Mouse (Mus musculus) fibroblast of lung, adult 2 months (primary cell): ENCODE data around the gene Gmfg.

Experiments used
- DNase-seq: peaks from one replicate; pipeline ENCODE4 v3.0.0-alpha.2; 2011; ENCODE audit warnings: low read depth

Gene Gmfg

DNA sequence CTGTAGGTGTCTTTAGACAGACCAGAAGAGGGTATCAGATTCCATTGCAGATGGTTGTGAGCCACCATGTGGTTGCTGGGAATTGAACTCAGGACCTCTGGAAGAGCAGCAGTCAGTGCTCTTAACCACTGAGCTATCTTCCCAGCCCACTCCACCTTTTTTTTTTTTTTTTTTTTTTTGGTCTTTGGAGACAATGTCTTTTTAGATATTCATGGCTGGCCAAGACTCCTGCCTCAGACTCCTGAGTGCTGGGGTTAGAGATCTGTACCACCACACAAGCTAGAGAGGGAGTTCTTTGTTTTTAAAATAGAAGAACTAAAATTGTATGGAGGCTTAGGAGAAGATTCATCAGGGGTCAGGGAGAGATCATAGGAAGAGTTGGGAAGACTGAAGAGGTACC, 717 bp downstream of the Gmfg start:
- no peak for DNase-seq

GRCm38 (mm10) chr7:28438771-28439170, 1.5 kb downstream of the Gmfg start:
- no peak for DNase-seq

GRCm38 (mm10) chr7:28440739-28441138, 3.5 kb downstream of the Gmfg start:
- no peak for DNase-seq

DNA sequence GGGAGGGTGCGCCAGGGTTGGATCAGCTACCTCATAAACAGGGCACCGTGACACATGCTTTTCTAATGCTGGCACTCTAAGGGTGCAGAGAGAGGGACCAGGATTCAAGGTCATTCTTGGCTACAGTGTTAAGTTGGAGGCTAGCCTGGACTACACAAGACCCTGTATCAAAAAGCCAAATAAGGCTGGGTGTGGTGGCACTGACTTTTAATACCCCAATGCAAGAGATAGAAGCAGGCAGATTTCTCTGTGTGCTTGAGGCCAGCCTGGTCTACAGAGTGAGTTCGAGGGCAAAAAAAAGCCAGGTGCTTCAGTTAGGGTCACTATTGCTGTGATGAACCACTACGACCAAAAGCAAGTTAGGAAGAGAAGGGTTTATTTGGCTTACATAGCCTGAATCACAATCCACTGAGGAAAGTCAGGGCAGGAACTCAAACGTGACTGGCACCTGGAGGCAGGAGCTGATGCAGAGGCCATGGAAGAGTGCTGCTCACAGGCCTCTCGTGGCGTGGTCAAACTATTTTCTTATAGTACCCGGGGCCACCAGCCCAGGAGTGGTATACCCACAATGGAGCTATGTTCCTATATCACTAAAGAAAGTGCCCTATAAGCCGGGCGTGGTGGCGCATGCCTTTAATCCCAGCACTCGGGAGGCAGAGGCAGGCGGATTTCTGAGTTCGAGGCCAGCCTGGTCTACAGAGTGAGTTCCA, 4.7 kb downstream of the Gmfg start:
- DNase-seq, result no peak

DNA sequence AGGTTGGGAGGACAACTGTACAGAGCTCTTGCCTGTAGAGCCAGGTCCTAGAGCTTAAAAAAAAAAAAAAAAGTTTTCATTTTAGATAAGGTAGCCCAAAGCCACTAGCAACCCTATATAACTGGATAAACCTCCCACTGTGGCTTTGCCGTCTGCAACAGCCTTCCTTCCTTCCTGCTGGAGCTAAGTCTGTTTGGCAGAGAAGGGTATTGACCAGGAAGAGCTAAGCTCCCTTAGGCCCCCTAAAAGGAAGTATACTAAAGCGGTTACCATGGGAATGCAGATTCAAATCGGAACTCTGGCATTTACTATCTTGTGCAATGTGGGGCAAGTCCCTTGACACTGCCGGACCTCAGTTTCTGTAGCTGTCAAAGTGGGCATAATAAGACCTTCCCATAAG, 5.4 kb downstream of the Gmfg start:
- no peak for DNase-seq

DNA sequence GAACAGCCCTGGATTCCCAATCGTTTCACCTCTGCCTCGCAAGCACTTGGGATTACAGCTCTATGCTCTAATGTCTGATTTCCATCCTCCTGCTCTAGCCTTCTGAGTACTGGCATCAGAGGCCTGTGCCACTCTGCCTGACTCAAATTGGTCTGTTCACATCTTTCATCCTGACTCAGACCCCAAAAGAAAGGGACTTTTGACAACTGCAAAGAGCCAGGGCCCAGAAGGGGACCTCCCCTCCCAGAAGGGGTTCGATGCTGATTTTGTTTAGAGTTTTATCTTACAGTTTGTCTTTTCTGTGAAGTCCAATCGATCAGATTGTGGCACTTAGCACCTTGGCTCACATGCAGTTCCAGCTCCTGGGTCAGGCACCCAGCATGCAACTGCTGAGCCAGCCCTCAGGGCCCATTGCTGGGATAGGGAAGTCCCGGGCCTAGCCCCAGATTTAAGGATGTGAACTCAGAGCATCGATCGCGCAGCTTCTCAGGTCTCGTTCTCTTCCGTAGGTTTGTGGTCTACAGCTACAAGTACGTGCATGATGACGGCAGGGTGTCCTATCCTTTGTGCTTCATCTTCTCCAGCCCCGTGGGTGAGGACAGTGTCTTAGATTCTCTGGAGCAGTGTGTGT, 7.2 kb downstream of the Gmfg start:
- DNase-seq, result no peak

- peak; percentile 14 for DNase-seq
Observed at GRCm38 (mm10) chr7:28446446-28446845, 9.2 kb downstream of the Gmfg start.

DNA sequence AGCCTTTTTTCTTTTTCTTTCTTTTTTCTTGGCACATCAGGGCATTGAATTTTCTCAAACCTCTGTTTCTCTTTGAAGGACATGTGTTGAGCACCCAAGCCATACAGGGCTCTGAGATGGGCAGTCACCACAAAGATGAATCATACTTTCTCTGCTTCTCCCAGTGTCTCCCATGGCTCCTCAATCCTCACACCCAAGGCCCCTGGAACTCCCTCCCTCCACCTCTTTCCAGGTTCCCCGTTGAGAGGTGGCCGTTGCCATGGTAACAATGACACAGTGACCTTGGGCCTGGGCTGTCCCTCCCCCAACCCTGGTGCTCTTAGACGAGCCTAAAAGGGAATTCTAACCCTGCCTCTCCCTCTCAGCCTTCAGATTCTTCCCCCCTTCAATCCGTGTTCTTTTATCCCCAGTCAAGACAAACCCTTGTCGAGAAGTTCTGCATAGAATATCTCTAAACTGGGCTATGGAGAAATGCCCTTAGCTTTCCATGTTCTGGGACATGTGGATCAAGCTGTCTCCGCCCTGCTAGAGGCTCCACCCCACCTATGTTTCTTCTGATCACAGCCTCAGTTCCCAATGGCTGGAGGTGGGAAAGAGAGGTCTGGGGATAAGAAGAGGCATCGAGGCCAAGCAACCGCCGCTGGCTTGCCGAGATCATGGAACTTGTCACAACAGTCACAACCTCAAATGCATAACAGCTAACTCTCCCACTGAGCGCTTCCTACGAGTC, 10.0 kb downstream of the Gmfg start:
- no peak for DNase-seq

DNA sequence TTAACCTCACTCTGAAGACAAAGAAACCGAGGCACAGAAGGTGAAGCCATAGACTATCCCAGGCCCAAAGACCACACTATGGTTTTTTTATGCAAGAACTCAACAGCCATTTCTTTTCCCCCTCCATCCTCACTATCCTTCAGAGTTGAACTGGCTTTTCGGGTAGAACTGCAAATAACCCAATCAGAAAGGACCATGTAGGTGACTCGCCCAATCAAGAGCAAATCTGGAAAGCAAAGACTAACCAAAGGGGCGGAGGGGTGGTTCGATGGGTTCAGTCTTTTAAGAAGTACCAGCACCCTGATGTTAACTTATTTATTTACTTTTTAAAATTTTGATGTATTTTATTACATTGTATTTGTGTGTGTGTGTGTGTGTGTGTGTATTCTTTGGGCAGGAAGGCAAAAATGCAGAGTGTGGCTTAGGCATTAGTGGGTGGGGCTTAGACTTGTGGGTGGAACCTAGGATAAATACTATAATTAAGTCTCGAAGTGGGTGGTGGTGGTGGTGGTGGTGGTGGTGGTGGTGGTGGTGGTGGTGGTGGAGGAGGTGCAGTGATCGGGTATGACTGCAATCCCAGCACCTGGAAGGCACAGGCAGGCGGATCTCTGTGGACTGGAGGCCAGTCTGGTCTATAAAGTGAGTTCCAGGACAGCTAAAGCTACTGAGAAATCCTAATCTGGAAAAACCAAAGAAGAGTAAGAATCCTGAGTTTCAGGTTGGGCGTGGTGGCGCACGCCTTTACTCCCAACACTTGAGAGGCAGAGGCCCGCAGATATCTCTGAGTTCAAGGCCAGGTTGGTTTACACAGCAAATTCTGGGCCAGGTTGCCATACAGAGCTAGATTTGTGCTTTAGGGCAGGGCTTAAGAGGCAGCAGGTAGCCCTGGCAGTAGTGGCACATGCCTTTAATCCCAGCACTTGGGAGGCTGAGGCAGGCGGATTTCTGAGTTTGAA, 10.9 kb downstream of the Gmfg start:
- DNase-seq, result no peak

- no peak for DNase-seq
Observed at GRCm38 (mm10) chr7:28451531-28452360, 14.5 kb downstream of the Gmfg start, which contains the start of gene Lrfn1. Lrfn1 (plus strand) TSS chr7:28451980.

DNA sequence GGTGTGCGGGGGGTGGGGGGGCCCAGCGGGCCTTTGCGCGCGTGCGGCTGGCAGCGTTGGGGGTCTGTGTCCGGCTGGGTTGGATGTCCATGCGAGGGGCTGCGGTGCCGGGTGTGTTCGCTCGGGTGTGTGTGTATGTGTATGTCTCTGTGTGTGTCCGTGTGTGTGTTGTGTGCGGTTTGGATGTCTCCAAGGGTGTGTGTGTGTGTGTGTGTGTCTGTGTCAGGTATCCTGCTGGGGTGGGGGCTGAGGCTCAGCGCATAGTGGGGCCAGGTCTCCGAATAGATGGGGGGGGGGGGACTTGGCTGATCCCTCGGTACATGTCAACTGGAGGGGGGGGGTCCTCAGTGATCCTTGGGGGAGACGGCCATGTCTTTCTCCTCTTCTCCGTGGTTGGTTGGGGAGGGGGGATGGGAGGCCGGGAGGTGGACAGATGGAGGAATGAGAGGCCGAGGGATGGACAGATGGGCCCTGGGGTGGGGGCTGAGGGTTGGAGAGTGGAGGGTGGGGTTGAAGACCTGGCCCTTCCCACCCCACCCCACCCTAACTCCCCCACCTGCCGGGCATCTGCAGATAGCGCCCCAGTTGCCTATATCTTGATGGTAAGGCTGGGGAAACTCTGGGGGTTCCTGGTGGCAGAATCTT, 15.2 kb downstream of the Gmfg start:
- no peak for DNase-seq

GRCm38 (mm10) chr7:28460361-28460760, 23.1 kb downstream of the Gmfg start:
- no peak for DNase-seq

GRCm38 (mm10) chr7:28462769-28463168, 25.5 kb downstream of the Gmfg start:
- no peak for DNase-seq

DNA sequence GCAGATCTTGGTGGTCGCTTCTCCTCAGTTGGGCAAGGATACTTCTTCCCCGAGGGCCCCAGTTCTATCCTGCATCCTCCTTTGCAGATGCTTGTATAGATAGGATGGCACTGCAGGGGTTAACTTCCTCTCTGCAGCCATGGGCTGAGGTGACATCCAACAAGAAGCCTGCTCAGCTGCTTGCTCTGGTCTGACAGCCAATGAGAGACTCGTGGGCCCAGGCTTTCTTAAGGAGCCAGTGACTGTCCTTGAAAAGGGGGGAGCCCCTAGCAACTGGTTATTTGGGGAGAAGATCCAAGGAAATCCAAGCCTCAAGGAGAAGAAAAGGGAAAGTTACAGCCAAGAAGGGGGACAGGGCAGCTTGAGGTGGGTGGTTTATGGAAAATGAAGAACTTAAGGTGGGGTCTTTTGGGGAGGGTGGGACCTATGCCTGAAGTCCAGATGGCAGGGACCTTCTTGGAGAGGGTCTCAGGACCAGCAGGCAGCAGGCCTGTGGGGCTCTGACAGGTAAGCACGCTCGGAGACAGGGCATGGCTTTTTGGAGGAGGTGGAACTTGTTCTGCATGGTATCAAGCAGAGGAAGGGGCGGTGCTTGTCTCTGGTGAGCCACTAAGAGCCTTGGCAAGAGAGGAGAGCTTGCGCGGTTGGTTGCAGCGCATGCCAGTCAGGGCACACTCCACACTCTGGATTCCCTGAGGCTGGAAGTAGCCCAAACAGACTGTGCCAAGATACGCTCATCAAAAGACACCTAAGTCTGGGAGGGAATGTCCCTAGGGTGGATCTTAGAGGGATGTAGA, 27.4 kb downstream of the Gmfg start:
- no peak for DNase-seq

GRCm38 (mm10) chr7:28466721-28467212, 29.5 kb downstream of the Gmfg start:
- DNase-seq, result no peak

GRCm38 (mm10) chr7:28467213-28467751, 30.0 kb downstream of the Gmfg start:
- no peak for DNase-seq

- no peak for DNase-seq
Observed at GRCm38 (mm10) chr7:28476191-28476590, 38.9 kb downstream of the Gmfg start.

DNA sequence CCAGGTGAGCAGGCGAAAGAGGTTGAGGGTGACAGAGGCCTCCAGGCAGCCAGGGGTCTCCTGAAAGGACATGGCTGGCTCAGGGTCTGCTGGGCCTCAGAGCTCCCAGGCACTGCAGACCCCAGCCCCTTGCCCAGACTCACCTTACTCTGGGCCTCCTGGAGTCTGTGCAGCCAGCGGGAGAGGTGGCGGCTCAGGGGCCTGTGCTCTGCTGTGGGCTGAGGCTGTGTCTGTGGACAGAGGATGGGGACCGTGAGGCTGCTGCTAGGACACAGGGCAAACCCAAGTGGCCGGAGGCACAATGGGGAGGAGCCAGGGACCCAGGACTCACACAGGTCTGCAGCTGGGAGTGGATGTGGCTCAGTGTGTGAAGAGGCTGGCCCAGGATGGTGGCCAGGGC, 40.1 kb downstream of the Gmfg start:
- no peak for DNase-seq

GRCm38 (mm10) chr7:28478854-28479253, 41.6 kb downstream of the Gmfg start:
- DNase-seq, result no peak
